Mouse (Mus musculus) kidney, postnatal 0 days (tissue): ENCODE measurements at regions not wholly inside any gene's neighbourhood (a gene's known extent, or its start where the extent isn't known, plus 50 kb on each side); places are given as distances from the start of the nearest gene placed in this dataset.

Source experiments
- ATAC-seq: fragments of 200-750 bp; cut with Nextera tagmentation; replicated peaks from 2 replicates; pipeline ENCODE4 v1.8.0; 2017; ENCODE audit warnings: low read depth, moderate number of reproducible peaks, moderate TSS enrichment, moderate library complexity; ENCODE audit not compliant: low FRiP score
- DNase-seq: peaks from one replicate; pipeline ENCODE4 v3.0.0-alpha.2; 2016; ENCODE audit warnings: low spot score
- H3K27ac ChIP-seq: fragments of 300-500 bp; sonication (generic); 2 replicates; pipeline ENCODE4 v1.5.1; 2014; ENCODE audit warnings: mild to moderate bottlenecking
- H3K27me3 ChIP-seq: fragments of 300-500 bp; sonication (generic); 2 replicates; pipeline ENCODE4 v1.6.1; 2014; ENCODE audit warnings: low read length, mixed read lengths; ENCODE audit not compliant: insufficient read depth
- H3K36me3 ChIP-seq: fragments of 300-500 bp; sonication (generic); 2 replicates; pipeline ENCODE4 v1.6.1; 2014; ENCODE audit warnings: low read length, mixed read lengths; ENCODE audit not compliant: insufficient read depth
- H3K4me1 ChIP-seq: fragments of 300-500 bp; sonication (generic); replicated peaks from 2 replicates; pipeline ENCODE4 v1.6.1; 2014; ENCODE audit warnings: antibody characterized with exemption, low read length, mixed read lengths; ENCODE audit not compliant: insufficient read depth
- H3K4me2 ChIP-seq: fragments of 300-500 bp; sonication (generic); 2 replicates; pipeline ENCODE4 v1.6.1; 2014; ENCODE audit warnings: mild to moderate bottlenecking, low read length, moderate library complexity, mixed read lengths
- H3K4me3 ChIP-seq: fragments of 300-500 bp; sonication (generic); replicated peaks from 2 replicates; pipeline ENCODE4 v1.5.1; 2014; ENCODE audit warnings: low read depth, low read length
- H3K9ac ChIP-seq: fragments of 300-500 bp; sonication (generic); 2 replicates; pipeline ENCODE4 v1.6.1; 2014; ENCODE audit warnings: low read depth, low read length
- H3K9me3 ChIP-seq: fragments of 300-500 bp; sonication (generic); replicated peaks from 2 replicates; pipeline ENCODE4 v1.6.1; 2016; ENCODE audit warnings: low read length, inconsistent platforms, mixed read lengths
- CTCF ChIP-seq: IDR thresholded peaks from 2 replicates; pipeline ENCODE4 v1.5.1; 2016; ENCODE audit warnings: antibody characterized with exemption, low read depth, mild to moderate bottlenecking, moderate library complexity
- WGBS: fragments of 180-500 bp; shearing (Covaris S2); extraction: QIAGEN DNeasy Blood & Tissue Kit; methylation state at CpG from one replicate; pipeline ENCODE4 v1.1.7; 2014; 5-methylcytosine and 5-hydroxymethylcytosine counted together

DNA sequence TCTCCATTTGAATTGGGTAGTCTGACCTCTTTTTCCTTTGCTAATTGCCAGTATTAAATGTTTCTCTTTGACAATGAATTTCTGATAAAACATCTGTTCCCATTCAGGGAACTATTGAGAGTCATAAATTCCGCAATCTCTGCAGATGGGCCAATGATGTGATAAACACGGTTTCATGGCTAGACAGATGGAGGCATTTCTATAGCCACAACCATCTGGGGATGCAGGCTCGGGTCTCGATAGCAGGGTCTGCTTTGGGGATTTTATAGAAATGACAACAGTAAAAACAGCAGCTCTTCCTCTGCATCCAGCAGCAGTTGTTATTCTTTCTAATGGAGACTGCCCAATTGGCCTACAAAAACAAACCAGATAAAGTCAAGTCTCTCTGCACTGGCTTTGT is 82.1 kb upstream of the Ralgapa2 start:
- WGBS = 59% methylated on average over 4 of the region's 4 CpGs
- TF ChIP-seq CTCF = no peak
- Histone ChIP-seq H3K9me3 (no peaks in the 10 kb centered on the region), H3K4me1 (no peaks in the 10 kb centered on the region), H3K9ac (no peak overlapping the region), H3K36me3 (no peaks in the 10 kb centered on the region), H3K4me3 (no peak overlapping the region), H3K27me3 (no peaks in the 10 kb centered on the region), H3K27ac (no peak overlapping the region), H3K4me2 (no peak overlapping the region)
- no peak for ATAC-seq
- no peak for DNase-seq

- ATAC-seq (no peak), DNase-seq (peak; percentile 6)
- Histone ChIP-seq H3K9ac (no peak overlapping the region), H3K27ac (no peak overlapping the region), H3K4me1 (no peaks in the 10 kb centered on the region), H3K36me3 (no peaks in the 10 kb centered on the region), H3K27me3 (no peaks in the 10 kb centered on the region), H3K9me3 (no peaks in the 10 kb centered on the region), H3K4me3 (no peak overlapping the region), H3K4me2 (no peak overlapping the region)
- no peak for TF ChIP-seq CTCF
- 80% methylated on average over 2 of the region's 2 CpGs for WGBS
Measured at GRCm38 (mm10) chr2:146595673-146596072, 83.5 kb upstream of the Ralgapa2 start.

DNA sequence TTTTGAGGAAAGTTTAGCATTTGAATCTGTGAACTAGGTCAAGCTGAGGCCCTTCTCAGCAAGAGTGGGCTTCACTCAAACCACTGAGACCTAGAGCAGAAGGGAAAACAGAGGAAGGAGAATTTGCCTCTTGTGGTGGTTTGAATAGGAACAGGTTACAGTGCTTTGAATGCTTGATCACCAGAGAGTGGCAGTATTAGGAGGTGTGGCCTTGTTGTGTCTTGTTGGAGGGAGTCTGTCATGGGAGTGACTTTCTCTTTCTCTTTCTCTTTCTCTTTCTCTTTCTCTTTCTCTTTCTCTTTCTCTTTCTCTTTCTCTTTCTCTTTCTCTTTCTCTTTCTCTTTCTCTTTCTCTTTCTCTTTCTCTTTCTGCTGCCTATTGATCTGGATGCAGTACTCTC is 94.0 kb upstream of the Ralgapa2 start:
- no peak overlapping the region for H3K4me2 ChIP-seq
- DNase-seq (no peak), ATAC-seq (no peak)
- no peak overlapping the region for H3K27ac ChIP-seq
- no peak overlapping the region for H3K9ac ChIP-seq
- H3K36me3 ChIP-seq = no peaks in the 10 kb centered on the region
- no peaks in the 10 kb centered on the region for H3K4me1 ChIP-seq
- no peak for TF ChIP-seq CTCF
- H3K27me3 ChIP-seq = no peaks in the 10 kb centered on the region
- no peaks in the 10 kb centered on the region for H3K9me3 ChIP-seq
- H3K4me3 ChIP-seq = no peak overlapping the region

DNA sequence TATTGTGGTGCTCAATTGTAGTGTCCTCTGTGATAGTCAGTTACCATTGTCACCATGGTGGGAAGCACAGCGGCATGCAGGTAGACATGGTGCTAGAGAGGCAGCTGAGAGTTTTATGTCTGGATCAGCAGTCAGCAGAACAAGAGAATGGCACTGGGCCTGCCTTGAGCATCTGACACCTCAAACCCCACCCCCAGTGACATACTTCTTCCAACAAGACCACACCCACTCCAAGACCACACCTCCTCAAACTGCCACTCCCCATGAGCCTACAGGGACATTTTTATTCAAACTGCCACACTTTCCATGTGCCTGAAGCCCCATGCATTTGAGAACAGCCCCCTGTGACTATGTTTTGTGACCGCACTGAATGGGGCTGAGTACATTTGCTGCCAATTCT is 98.8 kb upstream of the Ralgapa2 start:
- 99% methylated on average over 2 of the region's 2 CpGs for WGBS
- Histone ChIP-seq H3K4me1 (no peaks in the 10 kb centered on the region), H3K9me3 (no peaks in the 10 kb centered on the region), H3K27me3 (no peaks in the 10 kb centered on the region), H3K9ac (no peak overlapping the region), H3K4me3 (no peak overlapping the region), H3K36me3 (no peaks in the 10 kb centered on the region), H3K27ac (no peak overlapping the region), H3K4me2 (no peak overlapping the region)
- no peak for DNase-seq
- no peak for TF ChIP-seq CTCF
- ATAC-seq = no peak

DNA sequence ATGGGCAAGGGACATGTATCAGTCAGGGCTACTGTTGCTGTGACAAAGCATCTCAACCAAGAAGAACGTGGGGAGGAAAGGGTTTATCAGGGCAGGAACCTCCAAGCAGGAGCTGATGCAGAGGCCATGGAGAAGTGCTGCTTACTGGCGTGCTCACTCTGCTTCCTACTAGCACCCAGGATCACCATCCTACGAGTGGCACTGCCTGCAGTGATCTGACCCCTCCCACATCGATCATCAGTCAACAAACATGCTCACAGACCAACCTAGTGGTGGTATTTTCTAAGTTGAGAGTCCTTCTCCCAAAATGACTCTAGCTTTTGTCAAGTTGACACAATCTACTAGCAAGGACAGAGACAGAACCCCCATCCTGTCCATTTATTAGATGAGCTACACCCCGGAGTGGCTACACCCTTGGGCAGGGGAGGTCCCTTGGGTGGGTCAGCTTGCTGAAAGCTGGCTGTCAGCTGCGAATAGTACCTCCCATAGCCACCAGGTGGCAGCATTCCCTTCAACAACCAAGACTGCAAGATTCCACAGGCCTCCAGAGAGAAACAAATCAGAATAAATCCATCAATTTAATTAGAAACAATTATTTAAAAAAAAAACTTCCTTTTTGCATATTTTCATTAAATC is 99.9 kb upstream of the Ralgapa2 start:
- Histone ChIP-seq H3K4me1 (no peaks in the 10 kb centered on the region), H3K27ac (no peak overlapping the region), H3K4me3 (no peak overlapping the region), H3K9me3 (no peaks in the 10 kb centered on the region), H3K4me2 (peak overlapping the region; percentile 46; the same call in 1 of the 2 replicates), H3K27me3 (no peaks in the 10 kb centered on the region), H3K36me3 (no peaks in the 10 kb centered on the region), H3K9ac (no peak overlapping the region)
- 41% methylated on average over 6 of the region's 6 CpGs for WGBS
- DNase-seq = peak; percentile 85
- ATAC-seq = peak; percentile 22; the same call in 1 of the 2 replicates
- TF ChIP-seq CTCF = peak; percentile 88

DNA sequence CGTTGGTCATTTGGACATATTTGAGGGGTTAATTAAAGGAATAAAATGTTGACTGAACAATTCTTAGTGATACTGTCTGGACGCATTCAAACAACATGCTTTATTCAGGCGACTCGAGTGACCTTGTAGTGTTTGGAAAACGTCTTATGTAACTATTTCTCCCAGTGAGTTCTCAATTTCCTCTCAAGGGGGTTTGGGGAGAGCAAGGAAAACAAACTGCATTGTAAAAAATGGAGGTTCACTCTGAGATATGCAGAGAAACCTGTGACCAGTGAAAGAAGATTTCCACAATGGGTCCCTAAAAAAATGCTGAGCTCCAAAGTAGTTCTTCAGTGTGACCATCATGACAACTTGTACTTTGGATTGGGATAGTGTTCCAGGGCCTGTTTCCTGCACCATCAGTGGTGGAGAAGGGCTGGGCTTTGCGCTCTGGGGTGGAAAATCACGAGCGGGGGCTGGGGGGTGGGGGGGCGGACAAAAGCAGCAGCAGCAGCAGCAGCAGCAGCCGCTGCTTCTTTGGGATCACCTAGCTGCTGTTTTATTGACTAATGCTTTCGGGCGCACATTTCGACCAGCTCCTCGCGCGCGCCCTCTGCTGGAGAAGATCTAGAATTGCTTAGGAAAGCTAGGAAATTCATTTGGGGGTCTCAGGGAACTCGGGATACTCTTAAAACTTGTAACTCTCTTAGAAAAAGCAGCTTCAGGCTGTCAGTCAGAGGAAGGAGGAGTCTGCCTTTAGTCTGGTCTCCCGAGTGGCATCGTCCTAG is 100.6 kb upstream of the Ralgapa2 start:
- no peak for ATAC-seq
- 5% methylated on average over 20 of the region's 20 CpGs for WGBS
- peak; percentile 83 for TF ChIP-seq CTCF
- peak; percentile 75 for DNase-seq
- no peak overlapping the region for H3K27ac ChIP-seq
- no peak overlapping the region for H3K9ac ChIP-seq
- H3K9me3 ChIP-seq = no peaks in the 10 kb centered on the region
- H3K4me2 ChIP-seq = peak overlapping the region; percentile 46
- no peak overlapping the region for H3K4me3 ChIP-seq
- no peaks in the 10 kb centered on the region for H3K27me3 ChIP-seq
- no peaks in the 10 kb centered on the region for H3K36me3 ChIP-seq
- H3K4me1 ChIP-seq = no peaks in the 10 kb centered on the region
